Mouse (Mus musculus) C2C12 (cell line): ENCODE measurements around the gene Gm10663. TPM values are rescaled to one million over a fixed set of nuclear protein-coding genes. Genes with fewer than 3 reads are reported as not detected.

Experiments
- H3K27me3 ChIP-seq: one replicate; pipeline ENCODE4 v1.6.1; 2011; ENCODE audit not compliant: control insufficient read depth, insufficient read depth, insufficient read length
- H3K36me3 ChIP-seq: one replicate; pipeline ENCODE4 v1.6.1; 2011; ENCODE audit not compliant: control insufficient read depth, insufficient read depth
- H3K4me3 ChIP-seq: one replicate; pipeline ENCODE4 v1.5.1; 2011; ENCODE audit warnings: mild to moderate bottlenecking, control low read depth; ENCODE audit not compliant: poor library complexity, insufficient read depth, severe bottlenecking
- H3K79me2 ChIP-seq: one replicate; pipeline ENCODE4 v1.6.1; 2011; ENCODE audit not compliant: control insufficient read depth, insufficient read depth
- H3K79me3 ChIP-seq: one replicate; pipeline ENCODE4 v1.6.1; 2011; ENCODE audit warnings: low read depth, control low read depth
- H3ac ChIP-seq: one replicate; pipeline ENCODE3; 2011; ENCODE audit warnings: low read depth; ENCODE audit not compliant: control insufficient read depth, insufficient read length
- CEBPB ChIP-seq: IDR thresholded peaks from one replicate; pipeline ENCODE4 v1.6.1; 2011; ENCODE audit warnings: low read depth, mild to moderate bottlenecking, control low read depth, moderate library complexity
- CTCF ChIP-seq: IDR thresholded peaks from one replicate; pipeline ENCODE4 v1.5.1; 2011; ENCODE audit not compliant: control insufficient read depth, insufficient read depth, insufficient read length
- FOSL1 ChIP-seq: IDR thresholded peaks from one replicate; pipeline ENCODE4 v1.8.0; 2011; ENCODE audit warnings: mild to moderate bottlenecking, low read length; ENCODE audit not compliant: poor library complexity, insufficient read depth, severe bottlenecking
- MAX ChIP-seq: IDR thresholded peaks from one replicate; pipeline ENCODE4 v1.6.1; 2011; ENCODE audit warnings: mild to moderate bottlenecking, control low read depth
- MYOD1 ChIP-seq: IDR thresholded peaks from one replicate; pipeline ENCODE4 v1.6.1; 2011; ENCODE audit warnings: low read depth; ENCODE audit not compliant: control insufficient read depth, insufficient read length
- MYOG ChIP-seq: IDR thresholded peaks from one replicate; pipeline ENCODE4 v1.6.1; 2011; ENCODE audit not compliant: control insufficient read depth, insufficient read length; ENCODE audit errors: extremely low read depth
- USF1 ChIP-seq: IDR thresholded peaks from one replicate; pipeline ENCODE4 v1.6.1; 2011; ENCODE audit warnings: low read depth, mild to moderate bottlenecking, control low read depth, moderate library complexity
- polyA plus RNA-seq: library from polyadenylated mRNA; unstranded; fragments of >200 nt; fragmentation: generic; extraction: Trizol; gene quantifications from one replicate; pipeline ENCODE4 v1.2.1, GENCODE M21; 2012; ENCODE audit warnings: missing spikeins

Gm10663 gene
- polyA plus RNA-seq, 1 experiment = not detected

DNA sequence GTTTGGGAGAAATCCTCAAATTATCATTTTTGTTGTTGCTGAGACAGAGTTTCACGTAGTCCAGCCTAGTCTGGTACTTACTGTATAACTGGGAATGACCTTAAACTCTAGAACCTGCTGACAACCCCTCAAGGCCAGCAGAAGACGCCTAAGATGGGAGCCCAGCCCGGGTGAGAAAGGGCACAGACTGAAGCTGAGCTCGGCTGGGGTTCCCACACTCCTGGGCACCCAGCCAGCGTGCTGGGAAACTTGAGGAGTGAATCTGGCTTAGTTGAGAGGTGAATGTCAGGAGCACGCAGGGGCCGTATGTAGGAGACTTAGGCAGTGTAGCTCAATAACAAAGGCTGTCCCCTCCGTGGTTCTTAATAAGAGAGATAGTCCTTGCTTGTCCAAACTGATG, 12.9 kb downstream of the Gm10663 start:
- Histone ChIP-seq H3K4me3 (no peak overlapping the region), H3K79me3 (no peaks in the 10 kb centered on the region), H3K79me2 (no peaks in the 10 kb centered on the region), H3K27me3 (no peaks in the 10 kb centered on the region), H3ac (no peak overlapping the region), H3K36me3 (no peaks in the 10 kb centered on the region)
- TF ChIP-seq CTCF (no peak), MYOD1 (no peak), USF1 (no peak), CEBPB (no peak), MYOG (no peak), MAX (no peak), FOSL1 (no peak)

DNA sequence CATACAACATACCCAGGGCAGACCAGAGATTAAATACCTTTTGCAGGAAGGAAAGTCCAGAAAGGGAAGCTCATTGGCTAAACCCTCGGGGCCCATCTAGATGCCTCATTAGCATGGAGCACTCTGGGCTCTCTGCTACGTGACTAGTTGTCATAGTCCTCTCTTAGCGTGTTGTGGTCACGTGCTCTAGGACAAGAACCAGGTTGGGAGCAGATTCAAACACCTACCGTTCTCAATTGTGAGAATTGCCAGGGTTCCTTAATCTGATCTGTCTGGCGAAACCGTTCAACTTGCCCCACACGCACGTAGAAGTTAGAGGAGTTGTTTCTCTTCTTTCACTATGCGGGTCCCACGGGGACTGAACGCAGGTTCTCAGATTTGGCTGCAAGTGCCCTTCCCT, 13.3 kb downstream of the Gm10663 start:
- no peaks in the 10 kb centered on the region for H3K79me2 ChIP-seq
- H3K36me3 ChIP-seq = no peaks in the 10 kb centered on the region
- H3K27me3 ChIP-seq = no peaks in the 10 kb centered on the region
- H3ac ChIP-seq = no peak overlapping the region
- no peaks in the 10 kb centered on the region for H3K79me3 ChIP-seq
- TF ChIP-seq MAX (no peak), USF1 (no peak), MYOG (no peak), MYOD1 (no peak), CEBPB (no peak), CTCF (no peak), FOSL1 (no peak)
- no peak overlapping the region for H3K4me3 ChIP-seq

DNA sequence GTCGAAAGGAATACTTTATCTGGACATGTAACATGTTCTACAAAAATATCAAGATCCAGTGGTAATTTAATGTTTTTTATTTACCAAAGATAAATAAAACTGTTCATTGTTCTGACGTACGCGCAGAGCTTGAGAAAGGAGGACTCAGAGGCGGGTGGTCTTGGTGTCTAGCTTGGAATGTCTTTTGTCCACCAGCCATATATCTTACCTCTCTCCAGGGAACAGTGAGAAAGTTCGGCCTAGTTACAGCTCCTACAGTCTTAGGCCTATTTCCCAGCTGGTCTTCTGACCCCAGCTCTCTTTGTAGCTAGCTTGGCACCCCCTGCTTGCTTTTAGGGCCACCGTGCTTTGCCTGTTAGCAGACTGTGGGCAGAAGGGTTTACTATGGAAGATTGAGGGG, 14.9 kb downstream of the Gm10663 start:
- TF ChIP-seq USF1 (no peak), CEBPB (no peak), MYOD1 (no peak), MAX (no peak), FOSL1 (no peak), MYOG (no peak), CTCF (no peak)

DNA sequence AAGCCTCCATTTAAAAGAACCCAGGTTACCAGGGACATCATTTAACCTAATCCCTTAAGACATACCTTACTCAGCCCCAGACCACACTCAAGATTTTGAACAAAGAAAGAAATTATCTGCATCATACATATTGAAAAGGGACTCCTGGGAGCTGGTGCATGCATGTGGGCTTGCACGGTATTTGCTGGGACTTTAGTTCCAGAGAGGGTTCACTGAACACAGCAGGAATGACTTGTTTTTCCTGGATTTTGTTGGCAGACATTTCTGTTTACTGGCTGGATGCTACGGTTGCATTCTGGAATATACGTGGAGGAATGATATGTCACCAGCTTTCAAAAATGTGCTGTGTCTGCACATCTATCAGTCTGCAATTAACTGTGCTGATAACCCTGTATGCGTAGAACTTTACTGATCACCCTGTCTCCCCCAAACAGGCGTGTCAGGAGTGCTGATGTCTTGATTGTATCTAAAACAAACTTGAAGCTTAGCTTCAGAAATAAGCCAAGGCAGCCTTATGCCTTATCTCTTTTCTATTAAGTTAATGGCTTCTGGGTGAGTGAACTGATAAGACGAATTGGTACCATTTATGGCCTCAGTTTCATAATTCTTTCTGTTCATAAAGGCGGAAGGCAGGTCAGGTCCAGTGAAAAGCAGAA, 23.1 kb downstream of the Gm10663 start:
- H3K27me3 ChIP-seq = no peaks in the 10 kb centered on the region
- no peaks in the 10 kb centered on the region for H3K79me2 ChIP-seq
- no peaks in the 10 kb centered on the region for H3K79me3 ChIP-seq
- TF ChIP-seq USF1 (no peak), CEBPB (no peak), FOSL1 (no peak), CTCF (no peak), MAX (no peak), MYOD1 (no peak), MYOG (no peak)
- no peak overlapping the region for H3K4me3 ChIP-seq
- no peaks in the 10 kb centered on the region for H3K36me3 ChIP-seq
- no peak overlapping the region for H3ac ChIP-seq

More for the DNA sequence above, 14.9 kb downstream of the Gm10663 start:
- Histone ChIP-seq H3K4me3 (no peak overlapping the region), H3K79me3 (no peaks in the 10 kb centered on the region), H3K79me2 (no peaks in the 10 kb centered on the region), H3K27me3 (no peaks in the 10 kb centered on the region), H3ac (no peak overlapping the region), H3K36me3 (no peaks in the 10 kb centered on the region)

DNA sequence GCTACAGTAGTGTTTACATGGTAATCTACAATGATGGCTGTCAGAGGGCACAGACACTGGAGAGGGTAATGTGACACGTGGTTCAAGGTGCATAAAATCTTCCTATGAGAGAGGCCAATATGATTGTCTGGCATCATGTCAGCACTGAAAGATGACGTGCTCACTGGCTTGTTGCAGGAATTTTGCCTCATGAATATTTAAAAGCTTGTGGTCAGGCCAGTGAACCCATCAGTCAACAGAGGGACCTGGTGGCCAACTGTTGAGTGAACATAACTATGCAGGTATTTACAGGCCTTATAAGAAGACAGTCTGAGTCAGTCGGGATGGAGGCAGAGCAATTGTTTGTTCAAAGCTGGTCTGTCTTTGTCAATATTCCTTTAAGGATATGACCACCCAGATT, 24.9 kb downstream of the Gm10663 start:
- no peaks in the 10 kb centered on the region for H3K79me2 ChIP-seq
- no peak overlapping the region for H3ac ChIP-seq

DNA sequence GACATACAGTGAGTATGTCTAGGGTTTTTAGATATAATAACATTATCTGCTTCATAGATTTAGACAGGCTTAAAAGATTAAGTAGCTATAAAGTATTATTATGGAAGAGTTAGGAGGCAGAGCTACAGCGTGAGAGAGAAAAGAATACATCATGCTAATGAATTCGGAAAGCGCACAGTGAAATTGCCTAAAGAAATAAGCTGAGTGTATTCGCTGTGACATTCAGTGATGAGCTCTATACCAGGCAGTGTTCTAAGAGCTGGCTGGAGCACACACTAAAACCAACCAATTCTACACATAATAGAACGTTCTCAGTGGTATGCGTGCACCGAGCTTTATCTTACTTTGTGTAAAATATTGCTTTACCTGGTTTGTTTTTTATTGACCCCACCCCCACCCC, 28.8 kb downstream of the Gm10663 start:
- Histone ChIP-seq H3ac (no peak overlapping the region), H3K4me3 (no peak overlapping the region), H3K79me3 (no peaks in the 10 kb centered on the region), H3K79me2 (no peaks in the 10 kb centered on the region), H3K36me3 (no peaks in the 10 kb centered on the region), H3K27me3 (no peaks in the 10 kb centered on the region)
- TF ChIP-seq MAX = no peak
- no peak for TF ChIP-seq CTCF
- TF ChIP-seq MYOD1 = no peak
- TF ChIP-seq CEBPB = no peak

More for the DNA sequence above, 24.9 kb downstream of the Gm10663 start:
- H3K4me3 ChIP-seq = no peak overlapping the region
- no peaks in the 10 kb centered on the region for H3K79me3 ChIP-seq
- H3K36me3 ChIP-seq = no peaks in the 10 kb centered on the region
- H3K27me3 ChIP-seq = no peaks in the 10 kb centered on the region
- TF ChIP-seq CTCF (no peak), MYOG (no peak), FOSL1 (no peak), CEBPB (no peak), MYOD1 (no peak), MAX (no peak), USF1 (no peak)
